Mouse (Mus musculus) heart, postnatal 36 days (tissue): ENCODE results near the gene Gsdma. TPM values are rescaled to one million over a fixed set of nuclear protein-coding genes. Genes with fewer than 3 reads are reported as not detected.
"Not testable (repeated sequence)": the region's sequence is repeated elsewhere in the genome, so short reads cannot be mapped to it uniquely, and the experiment has no call there.

Experiments used
- DNase-seq, 2 experiments: peaks; one replicate each; pipeline ENCODE4 v3.0.0; 2021 to 2022
- intact Hi-C: fragments of 180-260 bp; cut with DNase I; formaldehyde crosslinking; loops from one replicate; pipeline ENCODE4 v1.15.1; 2025
- total RNA-seq, 2 experiments: library from RNA; stranded (reverse); gene quantifications; 2 replicates each; pipeline ENCODE4 v1.2.3; 2021

The Gsdma gene
- total RNA-seq, 2 experiments from 2014 or later, result not detected

DNA sequence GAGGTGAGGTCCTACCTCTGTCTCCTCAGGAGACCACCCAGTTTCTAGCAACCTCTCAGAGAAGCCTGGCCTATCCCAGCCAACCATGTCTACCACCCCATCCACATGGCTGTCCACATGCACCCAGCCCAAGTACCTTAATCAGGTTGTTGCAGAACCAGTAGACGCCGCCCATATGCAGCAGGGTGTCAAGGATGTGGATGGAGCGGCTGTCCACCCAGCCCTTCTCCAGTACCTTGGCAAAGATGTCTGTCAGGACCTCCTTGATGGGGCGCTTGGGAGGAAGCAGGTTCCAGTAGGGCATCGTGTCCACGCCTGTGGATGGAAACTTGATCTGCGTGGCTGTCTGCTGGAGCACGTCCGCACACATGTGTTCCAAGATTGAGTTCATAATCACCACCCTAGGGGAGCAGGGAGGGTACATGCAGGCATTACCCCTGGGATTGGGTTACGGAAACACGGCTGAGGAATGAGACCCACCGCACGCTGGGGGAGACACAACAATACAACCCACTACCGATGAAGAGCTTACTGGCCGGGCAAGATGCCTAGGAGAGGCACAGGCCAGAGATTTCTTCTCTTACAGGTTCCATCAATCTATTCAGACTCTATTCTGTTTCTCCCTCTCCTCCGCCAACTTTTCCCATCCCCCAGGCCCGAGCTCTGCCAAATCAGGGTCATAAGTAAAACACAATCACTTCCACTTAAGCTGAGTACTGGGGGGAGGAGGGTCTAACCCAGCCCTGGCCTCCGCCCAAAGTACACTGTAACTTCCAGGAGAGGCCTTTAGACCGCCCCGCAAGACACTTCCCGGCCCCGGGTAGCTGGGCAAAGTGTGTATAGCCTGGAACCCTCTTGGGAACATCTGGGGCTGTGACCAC lies 43.5 kb downstream of the Gsdma start:
- intact Hi-C loops, result no loop called here
- peak; percentile 46 to 52 for DNase-seq

DNA sequence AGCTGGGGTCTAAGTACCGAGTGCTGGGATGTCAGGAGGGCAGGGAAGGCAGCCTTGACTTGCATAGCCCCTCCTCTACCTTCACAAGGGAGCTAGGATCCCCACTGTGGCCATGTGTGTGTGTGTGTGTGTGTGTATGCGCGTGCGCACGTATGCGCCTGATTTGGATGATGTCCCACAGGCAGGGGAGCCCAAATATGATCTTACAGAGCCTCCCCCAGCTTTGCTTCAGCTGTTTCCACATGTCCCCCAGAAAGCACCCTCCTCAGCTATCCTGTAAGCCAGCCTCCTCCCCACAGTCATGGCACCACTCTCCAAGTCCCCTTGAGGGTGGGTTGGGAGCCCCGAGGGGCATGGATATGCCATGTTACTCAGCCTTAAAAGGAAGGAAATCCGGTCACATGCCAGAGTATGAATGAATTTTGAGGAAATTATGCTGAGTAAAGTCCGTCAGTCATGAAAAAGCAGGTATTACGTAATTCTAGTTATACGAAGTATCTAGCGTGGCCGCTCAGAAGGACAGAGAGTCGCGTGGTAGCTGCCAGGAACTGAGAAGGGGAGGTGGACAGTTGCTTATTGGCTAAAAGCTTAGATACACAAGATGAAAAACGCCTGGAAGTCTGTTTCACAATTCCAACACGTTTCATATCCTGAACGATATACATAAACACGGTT lies 44.3 kb downstream of the Gsdma start:
- intact Hi-C loops, result no loop called here
- DNase-seq, result peak; percentile 37 to 58

DNA sequence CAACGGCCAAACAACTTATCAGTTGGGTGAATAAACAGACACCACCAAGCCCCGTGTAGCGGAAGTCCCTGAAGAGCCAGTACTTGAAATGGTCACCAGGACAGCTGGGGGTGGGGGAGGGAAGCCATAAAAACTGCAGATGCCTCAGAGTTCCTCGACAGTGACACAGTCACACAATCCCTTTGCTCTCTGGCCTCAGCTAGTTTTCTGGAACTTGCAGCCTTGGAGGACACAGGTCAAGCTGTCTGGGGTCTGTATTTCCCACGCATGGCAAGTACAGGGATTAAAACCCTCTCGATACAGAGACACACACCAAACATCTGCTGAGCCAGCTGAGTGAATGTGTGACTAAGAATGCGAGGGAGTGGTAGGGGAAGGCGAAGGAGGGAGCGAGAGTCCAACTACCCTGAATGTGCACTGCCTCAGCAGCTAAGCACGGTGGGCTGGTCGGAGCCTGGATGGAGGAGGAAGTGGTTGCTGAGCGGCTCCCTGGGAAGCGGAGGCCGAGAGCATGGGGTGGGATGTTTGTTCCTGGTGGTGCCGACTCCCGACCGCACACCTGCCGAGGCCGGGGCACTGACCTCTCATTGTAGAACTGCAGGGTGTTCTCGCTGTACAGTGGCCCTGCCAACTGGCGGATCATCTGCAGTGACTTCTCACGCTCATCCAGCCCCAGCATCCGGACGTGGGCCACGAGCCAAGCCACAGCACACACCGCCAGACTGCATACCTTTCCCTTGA lies 45.0 kb downstream of the Gsdma start:
- intact Hi-C loops, result no loop called here
- DNase-seq, result peak; percentile 50 to 58

DNA sequence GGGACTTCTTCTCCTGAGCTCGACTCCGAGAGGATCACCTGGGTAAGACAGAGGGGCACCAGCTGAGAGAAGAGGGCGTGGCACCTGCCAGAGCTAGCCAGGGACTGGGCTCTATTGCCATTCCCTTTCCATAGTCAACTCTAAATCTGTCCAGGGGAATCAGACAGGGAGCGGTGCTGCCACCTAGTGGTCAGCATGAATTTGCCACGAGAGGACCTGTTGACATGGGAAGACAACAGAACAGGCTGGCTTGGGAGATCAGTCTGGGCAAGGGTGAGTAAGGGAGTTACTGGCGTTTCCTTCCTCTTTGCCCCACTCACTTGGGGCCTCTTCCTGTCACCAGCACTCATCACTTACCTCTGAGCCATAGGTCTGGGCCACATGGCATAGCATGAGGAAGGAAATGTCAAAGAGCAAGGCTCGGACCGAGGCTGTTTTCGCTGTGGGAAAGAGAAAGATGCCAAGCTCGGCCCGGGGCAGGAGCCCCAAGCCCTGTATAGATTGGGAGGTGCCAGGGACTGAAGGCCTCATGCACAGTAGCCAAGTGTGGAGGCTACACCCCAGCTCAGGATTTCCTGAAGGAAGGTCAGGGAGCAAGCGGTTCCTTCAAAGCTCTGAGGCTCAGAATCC lies 46.4 kb downstream of the Gsdma start:
- peak; percentile 89 to 93 for DNase-seq
- intact Hi-C loops, result loop anchor here (1.0 to 2.0 kb wide), 2 partner anchors 10 to 76 kb away; no protein-coding TSS in a partner anchor

DNA sequence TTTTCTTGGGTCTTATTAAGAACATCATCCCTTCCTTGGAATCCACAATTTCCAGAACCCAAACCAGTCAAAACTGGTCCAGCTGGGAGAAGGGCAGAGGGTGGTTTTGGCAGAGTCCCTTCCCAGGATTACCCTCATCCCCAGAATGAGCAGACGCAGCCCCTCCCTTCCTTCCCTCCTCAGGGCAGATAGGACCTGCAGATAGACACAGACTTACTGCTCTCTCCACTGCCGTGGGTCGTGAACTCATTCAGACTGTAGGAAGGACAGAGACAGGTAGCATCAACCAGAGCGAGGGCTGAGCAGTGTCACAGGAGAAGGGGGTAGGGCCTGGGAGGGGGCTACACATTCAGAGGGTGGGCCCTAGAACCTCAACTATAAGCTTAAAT lies 46.9 kb downstream of the Gsdma start:
- intact Hi-C loops, result loop anchor here (2.0 kb wide), 1 partner anchor 76 kb away; no protein-coding TSS in a partner anchor
- DNase-seq, result no peak

GRCm38 (mm10) chr11:98712009-98712408 lies 47.9 kb downstream of the Gsdma start:
- DNase-seq, intact Hi-C loops: not testable (repeated sequence)

DNA sequence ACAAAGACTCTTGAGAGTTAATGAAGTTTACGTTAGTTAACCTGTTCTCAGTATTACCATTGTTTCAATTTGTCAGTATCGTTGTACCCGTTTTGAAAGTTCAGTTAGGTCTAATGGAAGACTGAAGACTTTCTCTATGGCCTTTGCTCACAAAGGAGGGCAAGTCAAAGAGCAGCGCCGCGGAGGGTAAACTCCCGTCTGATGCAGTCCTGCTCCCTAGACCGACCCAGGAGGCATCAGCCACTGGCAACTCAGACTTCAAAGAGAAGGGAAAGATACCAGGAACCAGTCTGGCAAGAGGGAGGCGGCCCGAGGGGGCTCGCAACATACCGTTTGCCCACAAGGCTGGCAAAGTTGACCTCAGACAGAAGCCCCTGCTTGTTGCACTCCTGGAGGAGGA lies 49.6 kb downstream of the Gsdma start:
- no peak for DNase-seq
- intact Hi-C loops, result no loop called here

GRCm38 (mm10) chr11:98715946-98716345 lies 51.8 kb downstream of the Gsdma start:
- intact Hi-C loops, result no loop called here
- no peak for DNase-seq

GRCm38 (mm10) chr11:98717904-98718303 lies 53.8 kb downstream of the Gsdma start:
- intact Hi-C loops, result no loop called here
- DNase-seq, result peak; percentile 79 to 81

GRCm38 (mm10) chr11:98720756-98721155 lies 56.6 kb downstream of the Gsdma start:
- intact Hi-C loops, result no loop called here

GRCm38 (mm10) chr11:98721458-98722226 lies 57.5 kb downstream of the Gsdma start:
- intact Hi-C loops, result loop anchor here (2.0 kb wide), 1 partner anchor 19 kb away; the partner anchor contains the start of gene Thra
- DNase-seq, result peak; percentile 70 to 78

More at GRCm38 (mm10) chr11:98720756-98721155, 56.6 kb downstream of the Gsdma start:
- DNase-seq, result no peak

GRCm38 (mm10) chr11:98723098-98723497 lies 58.9 kb downstream of the Gsdma start:
- no peak for DNase-seq
- intact Hi-C loops, result loop anchor here (2.0 kb wide), 1 partner anchor 18 kb away; the partner anchor contains the start of gene Thra

DNA sequence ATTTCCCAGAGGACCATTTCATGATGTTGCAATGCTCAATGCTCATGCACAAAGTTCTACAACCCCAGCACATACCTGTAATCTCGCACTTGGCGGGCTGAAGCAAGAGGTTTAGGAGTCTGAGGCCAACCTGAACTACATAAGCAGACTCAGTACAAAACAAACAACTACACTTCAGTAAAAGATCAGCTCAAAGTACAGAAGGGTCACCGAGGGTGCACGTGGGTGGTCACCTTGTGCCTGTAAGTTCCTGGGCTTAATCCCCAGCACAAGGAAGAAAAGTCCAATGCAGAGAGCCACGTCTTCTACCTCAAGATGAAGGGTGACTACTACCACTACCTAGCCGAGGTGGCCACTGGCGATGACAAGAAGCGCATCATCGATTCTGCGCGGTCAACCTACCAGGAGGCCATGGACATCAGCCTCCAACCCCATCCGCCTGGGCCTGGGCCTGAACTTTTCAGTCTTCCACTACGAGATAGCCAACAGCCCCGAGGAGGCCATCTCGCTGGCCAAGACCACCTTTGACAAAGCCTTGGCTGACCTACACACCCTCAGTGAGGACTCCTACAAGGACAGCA lies 61.9 kb downstream of the Gsdma start:
- intact Hi-C loops, result no loop called here
- no peak for DNase-seq

Other genes starting within 250 kb of the Gsdma start
- gene Mien1, start 225.4 kb upstream of the Gsdma start, total RNA-seq, result 10 to 100 TPM; 53.0 to 66.2 TPM
- under 1 TPM; 0.14 to 0.31 TPM for gene Grb7, start 218.0 kb upstream of the Gsdma start, total RNA-seq
- under 1 TPM; 0.44 to 0.84 TPM for gene Ikzf3, start 118.3 kb upstream of the Gsdma start, total RNA-seq
- not detected for gene Zpbp2, start 113.3 kb upstream of the Gsdma start, total RNA-seq
- 10 to 100 TPM; 39.3 to 40.4 TPM for gene Ormdl3, start 77.0 kb upstream of the Gsdma start, total RNA-seq
- not detected for gene Lrrc3c, start 66.1 kb upstream of the Gsdma start, total RNA-seq
- gene Gm12355, start 38.7 kb upstream of the Gsdma start, total RNA-seq, result 1 to 10 TPM; 5.4 to 6.4 TPM
- gene Gsdma3, start 38.0 kb upstream of the Gsdma start, total RNA-seq, result 1 to 10 TPM; 3.0 to 3.3 TPM
- gene Gsdma2, start 17.6 kb upstream of the Gsdma start, total RNA-seq, result not detected
- 100 to 1,000 TPM; 102 to 104 TPM for gene Psmd3, start 18.2 kb downstream of the Gsdma start, total RNA-seq
- gene Csf3, start 36.9 kb downstream of the Gsdma start, total RNA-seq, result not detected
- 10 to 100 TPM; 45.2 to 52.7 TPM for gene Med24, start 65.1 kb downstream of the Gsdma start, total RNA-seq
- 100 to 1,000 TPM; 100 to 111 TPM for gene Thra, start 76.3 kb downstream of the Gsdma start, total RNA-seq
- 100 to 1,000 TPM; 104 to 107 TPM for gene Nr1d1, start 111.0 kb downstream of the Gsdma start, total RNA-seq
- gene Msl1, start 131.2 kb downstream of the Gsdma start, total RNA-seq, result 10 to 100 TPM; 74.4 to 75.3 TPM
- 10 to 100 TPM; 26.1 to 26.2 TPM for gene Casc3, start 140.6 kb downstream of the Gsdma start, total RNA-seq
- gene Rapgefl1, start 172.4 kb downstream of the Gsdma start, total RNA-seq, result under 1 TPM; 0.57 to 0.72 TPM
- 10 to 100 TPM in 1 of 2 experiments, 1 to 10 TPM in 1; 8.1 to 10.2 TPM for gene Wipf2, start 199.3 kb downstream of the Gsdma start, total RNA-seq
- gene Cdc6, start 243.4 kb downstream of the Gsdma start, total RNA-seq, result under 1 TPM; 0.14 to 0.49 TPM